Mouse (Mus musculus): ENCODE results near the gene Prph. TPM values are rescaled to one million over a fixed set of nuclear protein-coding genes. Genes with fewer than 3 reads are reported as not detected.

Prph gene
- 7.5 and 8.2 TPM in 2 replicates for polyA plus RNA-seq (2015; fragmentation: Nextera tagmentation; extraction: Ambion mirVana)

DNA sequence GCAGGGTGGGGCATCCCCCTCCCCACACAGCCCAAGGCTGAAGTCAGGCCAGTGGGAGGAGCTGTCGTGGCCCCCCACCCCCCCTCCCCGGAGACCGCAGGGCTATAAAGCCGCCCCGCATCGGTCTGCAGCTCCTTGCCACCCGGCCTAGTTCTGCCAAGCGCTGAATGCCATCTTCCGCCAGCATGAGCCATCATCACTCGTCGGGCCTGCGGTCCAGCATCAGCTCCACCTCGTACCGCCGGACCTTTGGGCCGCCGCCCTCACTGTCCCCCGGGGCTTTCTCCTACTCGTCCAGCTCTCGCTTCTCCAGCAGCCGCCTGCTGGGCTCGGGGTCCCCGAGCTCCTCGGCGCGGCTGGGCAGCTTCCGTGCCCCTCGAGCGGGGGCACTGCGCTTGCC, at the start of gene Prph:
TSS of gene Prph (plus strand) at position 135 of the 400 bp plus-strand sequence.
- Histone ChIP-seq H3K4me2 (replicated peaks) (peak within 1 kb of the TSS; percentile 63), H3K4me1 (replicated peaks) (peaks cover 32% of the 10 kb centered on the region), H3K9me3 (no peaks in the 10 kb centered on the region), H3K36me3 (no peaks in the 10 kb centered on the region), H3K9ac (replicated peaks) (peak within 1 kb of the TSS; percentile 49), H3K4me3 (replicated peaks) (peak within 1 kb of the TSS; percentile 39), H3K27ac (no peak within 1 kb of the TSS), H3K27me3 (peaks cover 91% of the 10 kb centered on the region)
- ATAC-seq = no peak
- WGBS = 2% methylated on average over 29 of the region's 30 CpGs

GRCm38 (mm10) chr15:99008801-99009241, 46.2 kb upstream of the Prph start:
- no peak overlapping the region for H3K9ac ChIP-seq (replicated peaks)
- H3K27ac ChIP-seq = no peak overlapping the region
- H3K36me3 ChIP-seq = no peaks in the 10 kb centered on the region
- no peak overlapping the region for H3K4me2 ChIP-seq (replicated peaks)
- H3K9me3 ChIP-seq = no peaks in the 10 kb centered on the region
- ATAC-seq = no peak
- H3K4me1 ChIP-seq (replicated peaks) = no peaks in the 10 kb centered on the region
- no peaks in the 10 kb centered on the region for H3K27me3 ChIP-seq
- WGBS = 74% methylated on average over 6 of the region's 6 CpGs
- H3K4me3 ChIP-seq (replicated peaks) = no peak overlapping the region

DNA sequence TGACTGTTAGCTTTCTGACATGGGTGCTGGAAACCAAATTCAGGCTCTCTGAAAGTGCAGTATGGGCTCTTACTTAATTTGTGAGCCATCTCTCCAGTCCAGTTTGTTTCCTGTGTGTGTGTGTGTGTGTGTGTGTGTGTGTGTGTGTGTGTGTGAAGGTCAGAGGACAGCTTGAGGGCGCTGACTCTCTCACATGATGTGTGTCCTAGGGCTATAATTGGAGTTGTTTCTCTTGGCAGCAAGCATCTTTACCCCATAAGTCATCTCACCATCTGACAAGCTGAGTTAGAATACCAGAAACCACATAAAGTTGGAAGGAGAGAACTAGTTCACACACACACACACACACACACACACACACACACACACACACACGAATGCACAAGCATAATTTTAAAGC, 44.1 kb upstream of the Prph start:
- 94% methylated on average over 2 of the region's 2 CpGs for WGBS
- H3K27ac ChIP-seq = no peak overlapping the region
- no peaks in the 10 kb centered on the region for H3K9me3 ChIP-seq
- no peaks in the 10 kb centered on the region for H3K4me1 ChIP-seq (replicated peaks)
- H3K9ac ChIP-seq (replicated peaks) = no peak overlapping the region
- no peak overlapping the region for H3K4me2 ChIP-seq (replicated peaks)
- ATAC-seq = no peak
- H3K27me3 ChIP-seq = no peaks in the 10 kb centered on the region
- H3K36me3 ChIP-seq = no peaks in the 10 kb centered on the region
- H3K4me3 ChIP-seq (replicated peaks) = no peak overlapping the region

DNA sequence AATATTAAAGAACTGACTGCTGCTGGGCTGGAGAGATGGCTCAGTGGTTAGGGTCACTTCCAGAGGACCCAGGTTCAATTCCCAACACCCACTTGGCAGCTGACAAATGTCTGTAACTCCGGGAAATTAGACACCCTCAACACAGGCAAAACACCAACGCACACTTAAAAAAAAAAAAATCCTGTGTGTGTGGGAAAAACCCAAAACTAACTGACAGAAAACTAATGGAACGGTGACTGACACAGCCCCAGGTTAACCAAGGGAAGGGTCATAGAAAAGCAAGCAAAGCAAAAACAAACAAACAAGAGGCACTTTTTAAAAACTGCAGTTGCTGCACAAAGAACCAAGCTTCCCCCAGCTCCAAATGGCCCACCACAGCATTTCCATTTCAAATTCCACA, 43.0 kb upstream of the Prph start:
- Histone ChIP-seq H3K4me3 (replicated peaks) (no peak overlapping the region), H3K9ac (replicated peaks) (no peak overlapping the region), H3K27me3 (no peaks in the 10 kb centered on the region), H3K4me1 (replicated peaks) (no peaks in the 10 kb centered on the region), H3K36me3 (no peaks in the 10 kb centered on the region), H3K9me3 (no peaks in the 10 kb centered on the region), H3K4me2 (replicated peaks) (no peak overlapping the region), H3K27ac (no peak overlapping the region)
- 95% methylated on average over 3 of the region's 3 CpGs for WGBS
- no peak for ATAC-seq

GRCm38 (mm10) chr15:99014496-99015030, 40.4 kb upstream of the Prph start:
- Histone ChIP-seq H3K27ac (no peak overlapping the region), H3K27me3 (no peaks in the 10 kb centered on the region), H3K4me3 (replicated peaks) (no peak overlapping the region), H3K36me3 (no peaks in the 10 kb centered on the region), H3K9me3 (no peaks in the 10 kb centered on the region), H3K4me2 (replicated peaks) (no peak overlapping the region), H3K9ac (replicated peaks) (no peak overlapping the region), H3K4me1 (replicated peaks) (peaks cover 8% of the 10 kb centered on the region)
- ATAC-seq = no peak
- 70% methylated on average over 9 of the region's 9 CpGs for WGBS

- 76% methylated on average over 8 of the region's 8 CpGs for WGBS
- Histone ChIP-seq H3K9ac (replicated peaks) (no peak overlapping the region), H3K9me3 (no peaks in the 10 kb centered on the region), H3K36me3 (no peaks in the 10 kb centered on the region), H3K4me1 (replicated peaks) (peaks cover 8% of the 10 kb centered on the region), H3K4me2 (replicated peaks) (no peak overlapping the region), H3K4me3 (replicated peaks) (no peak overlapping the region), H3K27me3 (no peaks in the 10 kb centered on the region), H3K27ac (peak overlapping the region; percentile 56; the same call in 1 of the 2 replicates)
- no peak for ATAC-seq
Measured at GRCm38 (mm10) chr15:99017355-99017761, 37.6 kb upstream of the Prph start.

DNA sequence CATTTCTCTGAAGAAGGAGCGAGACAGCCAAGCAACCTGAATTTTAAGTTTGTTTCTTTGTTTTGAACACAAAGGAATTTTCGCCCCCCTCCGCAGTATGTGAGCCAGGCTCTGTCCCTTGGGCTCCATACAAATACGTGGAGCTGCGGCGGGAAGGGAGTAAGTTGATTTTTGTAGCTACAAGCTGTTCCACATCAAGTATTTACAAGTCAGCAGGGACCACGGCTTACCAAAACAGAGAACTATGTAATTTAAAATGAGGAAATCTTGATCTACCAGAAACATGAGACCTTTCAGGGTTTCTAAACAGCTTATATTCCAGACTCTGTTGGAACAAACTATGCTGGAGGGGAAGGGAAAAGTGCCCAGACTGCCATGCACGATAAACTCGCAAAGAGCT, 37.0 kb upstream of the Prph start:
- Histone ChIP-seq H3K4me1 (replicated peaks) (peaks cover 8% of the 10 kb centered on the region), H3K27me3 (no peaks in the 10 kb centered on the region), H3K9me3 (no peaks in the 10 kb centered on the region), H3K4me2 (replicated peaks) (no peak overlapping the region), H3K4me3 (replicated peaks) (no peak overlapping the region), H3K27ac (peak overlapping the region; percentile 56; the same call in 1 of the 2 replicates), H3K9ac (replicated peaks) (no peak overlapping the region), H3K36me3 (no peaks in the 10 kb centered on the region)
- no peak for ATAC-seq
- 48% methylated on average over 9 of the region's 9 CpGs for WGBS

GRCm38 (mm10) chr15:99018630-99019029, 36.3 kb upstream of the Prph start:
- Histone ChIP-seq H3K36me3 (no peaks in the 10 kb centered on the region), H3K9me3 (no peaks in the 10 kb centered on the region), H3K27me3 (no peaks in the 10 kb centered on the region), H3K4me2 (replicated peaks) (no peak overlapping the region), H3K4me1 (replicated peaks) (peaks cover 8% of the 10 kb centered on the region), H3K9ac (replicated peaks) (no peak overlapping the region), H3K4me3 (replicated peaks) (no peak overlapping the region), H3K27ac (no peak overlapping the region)
- ATAC-seq = no peak
- WGBS = 84% methylated on average over 4 of the region's 4 CpGs

GRCm38 (mm10) chr15:99019436-99019835, 35.5 kb upstream of the Prph start:
- H3K27me3 ChIP-seq = no peaks in the 10 kb centered on the region
- H3K4me3 ChIP-seq (replicated peaks) = no peak overlapping the region
- H3K36me3 ChIP-seq = no peaks in the 10 kb centered on the region
- no peak overlapping the region for H3K9ac ChIP-seq (replicated peaks)
- no peak for ATAC-seq
- 56% methylated on average over 8 of the region's 8 CpGs for WGBS
- H3K4me2 ChIP-seq (replicated peaks) = no peak overlapping the region
- H3K27ac ChIP-seq = no peak overlapping the region
- no peaks in the 10 kb centered on the region for H3K9me3 ChIP-seq
- peaks cover 8% of the 10 kb centered on the region for H3K4me1 ChIP-seq (replicated peaks)

DNA sequence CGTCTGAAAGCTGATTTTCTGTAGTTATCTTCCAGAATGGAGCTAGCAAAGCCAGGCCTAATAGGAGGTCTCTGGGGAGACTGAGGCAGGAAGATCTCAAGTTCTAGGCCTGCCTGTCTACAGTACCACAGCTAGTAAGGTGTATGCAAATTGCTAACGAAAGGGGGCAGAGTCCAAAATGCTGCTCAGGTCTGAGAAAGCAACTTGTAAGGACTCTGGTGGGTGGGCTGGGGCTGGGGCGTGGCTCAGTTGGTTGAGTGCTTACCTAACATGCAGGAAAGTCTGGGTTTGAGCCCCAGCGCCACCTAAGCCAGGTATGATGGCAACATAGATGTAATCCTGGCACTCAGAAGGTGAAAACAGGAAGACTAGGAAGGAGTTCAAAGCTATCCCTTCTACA, 34.8 kb upstream of the Prph start:
- Histone ChIP-seq H3K4me2 (replicated peaks) (no peak overlapping the region), H3K9me3 (no peaks in the 10 kb centered on the region), H3K4me3 (replicated peaks) (no peak overlapping the region), H3K27me3 (no peaks in the 10 kb centered on the region), H3K36me3 (no peaks in the 10 kb centered on the region), H3K27ac (no peak overlapping the region), H3K4me1 (replicated peaks) (peaks cover 8% of the 10 kb centered on the region), H3K9ac (replicated peaks) (no peak overlapping the region)
- no peak for ATAC-seq
- 97% methylated on average over 4 of the region's 4 CpGs for WGBS

DNA sequence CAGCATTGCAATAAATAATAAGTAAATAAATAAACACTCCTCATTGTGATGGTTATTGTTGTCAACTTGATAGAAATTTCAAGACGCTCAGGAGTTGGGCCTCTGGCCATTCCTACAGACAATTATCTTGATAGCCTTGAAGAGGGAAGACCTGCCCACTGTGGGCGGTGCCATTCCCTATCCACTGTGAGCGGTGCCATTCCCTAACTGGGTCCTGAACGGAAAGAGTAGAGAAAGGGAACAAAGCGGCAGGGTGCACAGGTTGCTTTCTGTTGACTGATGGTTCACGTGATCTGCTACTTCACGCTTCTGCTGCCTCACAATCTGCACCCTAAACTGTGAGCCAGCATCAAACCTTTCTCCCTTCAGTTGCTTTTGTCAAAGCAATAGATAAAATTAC, 33.7 kb upstream of the Prph start:
- 96% methylated on average over 7 of the region's 7 CpGs for WGBS
- no peak overlapping the region for H3K27ac ChIP-seq
- peaks cover 8% of the 10 kb centered on the region for H3K4me1 ChIP-seq (replicated peaks)
- no peaks in the 10 kb centered on the region for H3K9me3 ChIP-seq
- ATAC-seq = no peak
- H3K4me2 ChIP-seq (replicated peaks) = no peak overlapping the region
- H3K4me3 ChIP-seq (replicated peaks) = no peak overlapping the region
- no peaks in the 10 kb centered on the region for H3K27me3 ChIP-seq
- no peaks in the 10 kb centered on the region for H3K36me3 ChIP-seq
- no peak overlapping the region for H3K9ac ChIP-seq (replicated peaks)

DNA sequence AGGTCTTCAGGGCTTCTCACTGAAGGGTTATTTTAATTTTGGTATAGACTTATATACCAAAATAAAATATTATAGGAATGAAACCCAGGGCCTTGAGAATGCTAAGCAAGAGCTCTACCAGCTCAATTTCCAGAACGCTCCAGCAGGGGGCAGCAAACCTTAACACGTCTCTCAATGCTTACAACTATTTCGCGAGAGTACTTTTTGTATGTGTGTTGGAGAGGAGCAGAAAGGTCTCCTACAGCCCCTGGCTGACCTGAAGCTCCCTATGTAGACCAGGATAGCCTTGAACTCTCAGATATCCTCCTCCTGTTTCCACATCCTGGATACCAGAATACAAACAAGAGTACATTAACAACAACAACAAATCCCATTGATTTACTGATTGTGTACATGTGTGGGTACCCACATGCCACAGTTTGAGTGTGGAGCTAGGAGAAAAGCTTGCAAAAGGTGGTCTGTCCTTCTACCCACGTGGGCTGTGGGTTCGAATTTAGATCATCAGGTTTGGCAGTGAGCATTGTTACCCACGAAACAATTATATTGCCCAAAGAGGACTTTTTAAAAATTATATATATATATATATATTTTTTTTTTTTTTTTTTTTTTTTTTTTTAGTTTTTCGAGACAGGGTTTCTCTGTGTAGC, 30.2 kb upstream of the Prph start:
- peaks cover 9% of the 10 kb centered on the region for H3K4me1 ChIP-seq (replicated peaks)
- no peak overlapping the region for H3K27ac ChIP-seq
- no peak for ATAC-seq
- peaks cover 6% of the 10 kb centered on the region for H3K27me3 ChIP-seq
- 19% methylated on average over 7 of the region's 8 CpGs for WGBS
- no peak overlapping the region for H3K4me3 ChIP-seq (replicated peaks)
- no peaks in the 10 kb centered on the region for H3K9me3 ChIP-seq
- no peaks in the 10 kb centered on the region for H3K36me3 ChIP-seq
- no peak overlapping the region for H3K9ac ChIP-seq (replicated peaks)
- H3K4me2 ChIP-seq (replicated peaks) = no peak overlapping the region

GRCm38 (mm10) chr15:99025414-99025813, 29.6 kb upstream of the Prph start:
- no peak for ATAC-seq
- Histone ChIP-seq H3K4me1 (replicated peaks) (peaks cover 15% of the 10 kb centered on the region), H3K36me3 (no peaks in the 10 kb centered on the region), H3K9me3 (no peaks in the 10 kb centered on the region), H3K27ac (no peak overlapping the region), H3K4me3 (replicated peaks) (no peak overlapping the region), H3K27me3 (peaks cover 12% of the 10 kb centered on the region), H3K9ac (replicated peaks) (no peak overlapping the region), H3K4me2 (replicated peaks) (no peak overlapping the region)
- 81% methylated on average over 13 of the region's 13 CpGs for WGBS

Measured in midbrain, embryonic 13.5 days (tissue).